Mouse (Mus musculus) embryo, embryonic 10.5 days (tissue): ENCODE results near the gene Zic3.
A peak's percentile ranks its signal among the peaks of the same experiment; 100 is the strongest.

ENCODE experiments used
- DNase-seq: peaks from one replicate; pipeline ENCODE4 v3.0.0-alpha.2; 2015; ENCODE audit warnings: low spot score

Gene Zic3

DNA sequence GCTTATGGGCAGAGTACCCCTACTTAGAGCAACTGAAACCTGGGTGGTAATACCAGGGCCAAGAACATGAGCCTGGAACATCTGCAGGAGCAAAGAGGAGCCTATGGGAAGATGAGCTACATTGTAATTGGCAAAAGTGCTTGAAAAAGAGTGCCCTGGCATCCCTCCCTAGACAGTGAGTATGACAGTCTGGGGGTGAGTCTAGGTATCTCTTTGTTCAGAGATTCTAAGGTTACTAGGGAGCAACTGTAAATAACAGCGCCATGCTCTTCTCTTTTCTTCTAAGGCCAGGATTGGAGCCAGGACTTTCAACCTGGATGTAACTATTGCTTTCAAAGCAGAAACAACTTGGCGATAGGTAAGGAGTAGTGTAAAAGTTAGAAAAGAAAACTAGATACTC is at the start of gene Zic3:
TSS of gene Zic3 (plus strand) at position 301 of the 400 bp plus-strand sequence.
- no peak for DNase-seq

DNA sequence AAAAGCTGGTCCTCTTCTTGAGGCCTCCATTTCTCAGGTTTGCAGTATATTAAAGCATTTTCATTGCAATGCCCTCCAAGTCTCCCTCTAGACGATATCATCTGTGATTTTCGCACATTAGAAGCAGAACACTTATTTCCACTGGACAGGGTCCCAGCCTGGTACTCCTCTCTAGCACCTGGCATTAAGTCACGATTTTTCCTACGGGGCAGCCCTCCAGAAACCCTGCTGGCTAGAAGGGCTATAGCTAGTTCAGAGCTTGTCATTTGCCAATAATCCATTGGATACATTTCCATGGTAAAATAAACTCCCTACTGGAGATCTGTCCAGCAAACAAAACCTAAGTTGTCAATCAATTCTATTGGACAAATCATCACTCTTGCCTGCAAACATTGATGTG is 40.1 kb upstream of the Zic3 start:
- DNase-seq = no peak

DNA sequence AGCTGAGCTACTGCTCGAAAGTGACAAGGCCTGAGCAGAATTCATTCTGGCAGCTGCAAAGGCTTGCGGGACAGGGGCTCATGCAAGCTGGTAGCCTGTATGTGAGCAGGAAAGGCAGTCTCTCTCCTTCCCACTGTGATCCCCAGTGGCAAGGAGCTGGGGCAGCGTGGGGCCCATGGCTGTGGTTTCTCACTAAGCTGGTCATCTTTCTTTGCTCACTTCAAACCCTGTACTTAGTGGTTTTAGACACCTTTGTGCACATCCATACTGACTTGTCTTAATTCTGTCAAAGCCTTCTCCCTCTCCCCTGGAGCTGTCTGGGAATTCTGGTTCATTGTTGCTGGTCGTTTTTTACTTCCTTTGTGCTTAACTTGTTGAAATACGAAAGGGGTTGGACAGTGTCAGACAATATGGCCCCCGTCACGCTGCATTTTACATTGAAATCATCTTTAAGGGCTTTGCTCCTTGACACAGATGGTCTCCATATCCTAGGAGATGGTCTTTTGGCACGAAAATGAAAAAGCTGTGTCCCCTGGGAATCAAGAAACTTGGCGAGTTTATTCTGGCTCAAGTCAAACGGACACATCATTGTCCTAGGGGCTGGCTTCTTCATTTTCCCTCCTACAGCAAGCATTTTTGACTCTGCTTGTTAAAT is 34.9 kb upstream of the Zic3 start:
- DNase-seq = peak; percentile 26

DNA sequence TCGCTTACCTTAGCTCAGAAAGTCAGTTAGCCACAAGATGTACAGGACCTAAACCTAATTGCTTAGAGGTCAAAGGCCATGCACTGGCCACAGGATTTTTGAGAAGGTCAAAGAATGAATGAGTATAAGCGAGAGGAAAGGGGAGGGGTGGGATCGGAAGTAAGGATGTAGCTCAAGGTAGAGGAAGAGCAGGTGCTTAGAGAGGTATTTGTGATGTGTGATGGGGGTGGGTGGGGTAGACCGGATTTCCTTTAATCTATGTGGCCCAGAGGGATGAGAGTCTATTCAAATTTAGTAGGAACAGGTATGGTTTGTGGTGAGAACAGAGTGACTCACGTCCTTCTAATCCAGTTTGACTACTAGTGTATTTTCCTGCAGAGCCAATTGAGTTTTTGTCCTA is 9.1 kb upstream of the Zic3 start:
- DNase-seq = no peak

DNA sequence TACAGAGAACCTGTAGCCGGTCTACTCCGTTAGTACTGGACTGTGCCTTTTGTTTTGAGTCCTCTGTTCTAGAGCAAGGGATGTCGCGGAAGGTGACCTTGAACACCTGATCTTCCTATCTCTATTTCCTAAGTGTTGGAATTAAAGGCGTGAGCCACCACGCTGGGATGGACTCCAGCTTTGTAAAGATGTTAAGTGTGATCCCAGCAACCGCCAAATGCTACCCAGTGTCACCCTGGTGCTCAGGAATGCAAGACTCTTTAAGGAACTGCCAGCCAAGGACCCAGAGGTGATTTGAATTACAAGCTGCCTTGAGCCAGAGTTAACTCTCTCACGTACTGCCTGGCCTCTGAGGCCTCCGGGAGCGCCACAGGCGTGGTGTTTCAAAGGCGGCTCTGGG is 8.4 kb upstream of the Zic3 start:
- DNase-seq = peak; percentile 17

- DNase-seq = peak; percentile 8
These were observed 7.7 kb upstream of the Zic3 start for GRCm38 (mm10) chrX:58014761-58015160.

DNA sequence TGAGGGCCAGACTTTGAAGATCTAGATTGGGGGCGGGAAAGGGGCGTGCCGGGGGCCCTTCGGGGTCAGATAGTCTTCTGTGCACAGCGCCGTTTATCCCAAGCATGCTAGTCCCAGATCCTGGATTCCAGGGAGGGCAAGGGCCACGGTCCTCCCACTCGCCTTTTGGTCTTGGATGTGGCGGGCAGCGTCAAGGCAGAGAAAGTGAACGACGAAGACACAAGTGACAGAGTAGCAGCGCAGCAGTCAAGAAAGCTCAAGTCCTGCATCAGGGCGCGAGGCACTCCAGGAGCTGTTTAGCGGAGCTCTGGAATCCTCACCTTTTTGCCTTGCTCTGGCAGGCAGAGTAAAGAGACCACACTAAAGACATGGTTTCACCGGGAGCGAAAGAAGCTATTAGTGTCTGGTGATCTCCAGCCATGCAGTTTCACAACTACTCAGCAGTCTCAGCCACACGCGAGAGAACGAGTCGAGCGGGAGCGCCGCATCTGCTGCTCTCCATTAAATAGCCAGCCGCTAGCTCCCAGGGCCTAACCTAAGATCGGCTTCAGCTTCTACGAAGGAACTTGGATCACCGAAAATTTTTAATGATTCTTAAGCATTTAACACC is 7.1 kb upstream of the Zic3 start:
- peak; percentile 55 for DNase-seq

DNA sequence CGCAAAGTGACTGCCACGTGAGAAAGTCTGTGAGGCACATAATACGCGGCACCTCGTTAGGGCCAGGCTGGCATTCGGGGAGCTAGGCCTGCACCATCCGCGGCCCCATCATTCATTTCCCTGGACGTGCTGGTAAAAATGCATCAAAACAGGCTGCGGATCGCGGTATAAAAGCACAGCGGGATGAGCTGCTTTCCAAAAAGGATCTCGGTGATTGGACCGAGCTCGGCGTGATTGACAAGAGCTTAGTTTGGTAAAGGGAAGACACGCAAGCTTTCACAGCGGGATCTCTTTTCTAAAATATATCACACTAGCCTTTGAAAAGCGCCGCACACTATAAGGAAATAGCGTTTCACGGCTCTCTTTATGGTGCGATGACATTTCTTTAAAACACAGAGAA is 3.8 kb upstream of the Zic3 start:
- DNase-seq = peak; percentile 68

GRCm38 (mm10) chrX:58019257-58019953 is 3.1 kb upstream of the Zic3 start:
- peak; percentile 36 for DNase-seq

DNA sequence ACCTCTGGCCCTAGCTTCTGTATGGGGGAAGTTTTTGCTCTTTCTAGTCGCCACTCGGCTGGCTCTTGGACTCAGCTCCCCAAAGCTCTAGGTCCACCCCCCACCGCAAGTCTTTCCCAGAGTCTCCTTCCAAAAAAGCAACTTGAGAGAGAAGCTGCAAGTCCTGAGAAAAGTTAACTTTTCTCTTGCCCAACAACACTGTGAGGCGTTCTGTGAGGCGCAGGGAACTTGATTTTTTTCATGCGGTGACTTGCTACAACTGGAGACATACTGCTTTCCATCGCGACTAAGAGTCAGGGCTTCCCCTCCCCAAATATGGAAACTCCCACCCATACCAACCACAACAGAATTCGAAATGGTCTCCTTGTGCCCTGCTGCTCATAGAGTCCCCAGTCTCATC is 5.1 kb downstream of the Zic3 start:
- peak; percentile 16 for DNase-seq

DNA sequence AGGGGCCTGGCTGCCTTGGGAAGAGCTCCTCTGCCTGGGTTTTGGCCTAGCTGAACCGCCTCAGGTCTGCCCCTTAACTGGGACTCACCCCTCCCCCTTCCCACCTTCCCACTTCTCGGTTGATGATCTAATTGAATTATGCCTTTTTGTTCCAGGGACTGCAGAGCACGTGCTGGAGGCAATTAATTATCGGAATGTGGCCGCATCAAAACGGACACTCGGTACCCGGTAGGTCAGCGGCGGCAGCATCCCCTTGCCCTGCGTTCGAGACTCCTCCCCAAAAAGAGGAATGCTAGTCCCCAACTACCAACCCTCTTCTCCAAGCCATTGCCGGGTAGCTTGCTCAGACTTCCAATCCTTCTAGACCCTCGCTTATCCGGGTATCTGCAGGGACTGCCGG is 5.6 kb downstream of the Zic3 start:
- DNase-seq = peak; percentile 32

GRCm38 (mm10) chrX:58028858-58029257 is 6.4 kb downstream of the Zic3 start:
- peak; percentile 40 for DNase-seq

GRCm38 (mm10) chrX:58030100-58030834 is 7.8 kb downstream of the Zic3 start:
- peak; percentile 85 for DNase-seq

DNA sequence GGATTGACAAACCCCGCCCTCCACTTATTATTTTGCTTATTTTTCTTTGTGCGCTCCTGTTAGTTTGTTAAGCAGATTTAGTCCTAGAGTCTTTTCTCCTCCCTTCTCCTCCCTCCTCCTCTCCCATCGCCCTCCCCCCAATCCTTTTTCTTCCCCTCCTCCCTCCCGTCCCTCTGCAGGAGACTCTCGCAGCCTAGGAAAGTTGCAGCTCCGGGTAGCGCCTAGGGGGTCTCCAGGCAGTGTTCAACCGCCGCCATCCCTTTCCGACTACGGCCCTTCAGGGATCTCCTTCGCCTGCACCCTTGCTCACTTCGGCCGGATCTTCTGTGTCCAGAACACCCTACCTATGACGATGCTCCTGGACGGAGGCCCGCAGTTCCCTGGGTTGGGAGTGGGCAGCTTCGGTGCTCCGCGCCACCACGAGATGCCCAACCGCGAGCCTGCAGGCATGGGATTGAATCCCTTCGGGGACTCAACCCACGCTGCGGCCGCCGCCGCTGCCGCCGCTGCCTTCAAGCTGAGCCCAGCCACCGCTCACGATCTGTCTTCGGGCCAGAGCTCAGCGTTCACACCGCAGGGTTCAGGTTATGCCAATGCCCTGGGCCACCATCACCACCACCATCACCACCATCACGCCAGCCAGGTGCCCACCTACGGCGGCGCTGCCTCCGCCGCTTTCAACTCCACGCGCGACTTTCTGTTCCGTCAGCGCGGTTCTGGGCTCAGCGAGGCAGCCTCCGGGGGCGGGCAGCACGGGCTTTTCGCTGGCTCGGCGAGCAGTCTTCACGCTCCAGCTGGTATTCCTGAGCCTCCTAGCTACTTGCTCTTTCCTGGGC is 8.6 kb downstream of the Zic3 start:
- DNase-seq = peak; percentile 19

- DNase-seq = peak; percentile 34
These were observed 9.4 kb downstream of the Zic3 start for GRCm38 (mm10) chrX:58031671-58032605.

DNA sequence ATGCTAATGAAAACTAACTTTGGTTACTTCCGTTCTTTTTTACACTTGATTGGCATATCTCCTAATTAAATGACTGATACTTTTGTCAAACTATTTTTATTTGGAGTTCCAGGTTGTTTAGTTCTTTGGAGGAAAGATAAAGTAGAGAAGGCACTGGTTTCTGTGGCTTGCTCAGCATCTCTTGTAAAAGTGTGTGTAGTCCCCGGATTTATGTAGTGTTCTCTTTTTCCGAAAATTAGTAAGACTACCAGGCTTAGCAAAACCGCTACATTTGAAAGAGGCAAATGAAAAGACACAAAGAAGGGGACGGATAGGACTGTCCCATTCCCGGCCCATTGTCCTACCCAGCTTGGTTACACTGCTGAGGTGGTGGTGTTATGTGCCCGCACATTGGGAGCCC is 10.1 kb downstream of the Zic3 start:
- DNase-seq = peak; percentile 25

- peak; percentile 26 for DNase-seq
These were observed 11.0 kb downstream of the Zic3 start for GRCm38 (mm10) chrX:58033521-58033920.

DNA sequence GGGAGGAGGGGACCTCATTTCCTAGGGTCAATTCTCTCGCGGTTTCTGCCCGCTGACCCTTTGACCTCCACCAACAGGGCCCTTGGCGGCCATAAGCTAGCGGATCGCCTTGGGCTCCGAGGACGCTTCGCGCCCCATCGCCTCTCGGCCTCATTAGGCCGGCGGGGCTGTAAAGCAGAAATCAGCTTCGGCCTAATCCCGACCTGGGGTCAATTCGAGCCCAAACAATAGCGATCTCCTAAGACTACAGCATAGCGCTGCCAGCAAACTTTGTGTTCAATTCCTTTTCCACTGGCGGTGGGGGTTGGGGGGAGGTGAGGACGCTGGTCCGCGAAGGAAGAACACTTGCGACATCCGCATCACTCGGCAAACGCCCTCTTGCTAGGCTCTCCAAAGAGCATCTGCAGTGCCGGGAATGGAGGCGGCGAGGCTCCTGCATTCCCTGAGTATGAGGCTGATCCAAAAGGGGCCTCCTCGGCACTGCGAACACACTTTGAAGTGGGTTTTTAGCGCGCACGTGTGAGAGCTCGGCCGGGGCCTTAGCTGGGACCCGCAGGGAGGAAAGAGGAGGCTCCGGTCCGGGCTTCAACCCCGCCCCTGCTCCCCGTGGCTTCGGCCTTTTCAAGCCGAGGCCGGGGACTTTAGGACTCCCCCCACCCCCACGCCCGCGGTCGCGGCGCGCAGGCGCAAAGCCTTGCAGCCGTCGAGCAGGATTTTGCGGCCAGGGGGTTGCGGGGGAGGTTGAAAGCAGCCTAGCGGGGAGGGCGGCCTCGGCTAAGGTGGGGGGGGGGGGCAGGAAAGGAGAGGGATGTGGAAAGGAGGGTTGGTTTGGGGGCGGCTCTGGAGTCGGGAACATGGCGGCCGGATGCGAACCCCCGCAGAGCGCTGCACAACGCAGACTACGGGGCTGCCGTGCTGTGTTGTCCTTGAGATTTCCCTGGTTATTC is 15.8 kb downstream of the Zic3 start:
- DNase-seq = peak; percentile 71

GRCm38 (mm10) chrX:58039703-58040102 is 17.2 kb downstream of the Zic3 start:
- DNase-seq = no peak
